Mouse (Mus musculus) heart, embryonic 12.5 days (tissue): Measurements from ENCODE around the gene Hist1h3g. TPM values are rescaled to one million over a fixed set of nuclear protein-coding genes. Genes with fewer than 3 reads are reported as not detected.
A peak's percentile ranks its signal among the peaks of the same experiment; 100 is the strongest.
"Not testable (repeated sequence)": the region's sequence is repeated elsewhere in the genome, so short reads cannot be mapped to it uniquely, and the experiment has no call there.

Experiments
- ATAC-seq: fragments of 200-750 bp; cut with Nextera tagmentation; 2 replicates; pipeline ENCODE4 v1.8.0; 2017; ENCODE audit warnings: moderate TSS enrichment, moderate library complexity; ENCODE audit not compliant: insufficient number of reproducible peaks, low FRiP score
- H3K27ac ChIP-seq: fragments of 300-500 bp; sonication (generic); 2 replicates; pipeline ENCODE4 v1.5.1; 2016; ENCODE audit warnings: mild to moderate bottlenecking, moderate library complexity; ENCODE audit not compliant: poor library complexity, severe bottlenecking
- H3K27me3 ChIP-seq: fragments of 300-500 bp; sonication (generic); replicated peaks from 2 replicates; pipeline ENCODE4 v1.6.1; 2016; ENCODE audit warnings: mild to moderate bottlenecking, moderate library complexity
- H3K36me3 ChIP-seq: fragments of 300-500 bp; sonication (generic); 2 replicates; pipeline ENCODE4 v1.6.1; 2016; ENCODE audit warnings: mild to moderate bottlenecking, moderate library complexity
- H3K4me1 ChIP-seq: fragments of 300-500 bp; sonication (generic); replicated peaks from 2 replicates; pipeline ENCODE4 v1.6.1; 2016; ENCODE audit warnings: mild to moderate bottlenecking
- H3K4me2 ChIP-seq: fragments of 300-500 bp; sonication (generic); 2 replicates; pipeline ENCODE4 v1.6.1; 2016; ENCODE audit warnings: mild to moderate bottlenecking, moderate library complexity
- H3K4me3 ChIP-seq: fragments of 300-500 bp; sonication (generic); 2 replicates; pipeline ENCODE4 v1.5.1; 2016; ENCODE audit warnings: mild to moderate bottlenecking
- H3K9ac ChIP-seq: fragments of 300-500 bp; sonication (generic); 2 replicates; pipeline ENCODE4 v1.6.1; 2016; ENCODE audit warnings: mild to moderate bottlenecking, moderate library complexity
- H3K9me3 ChIP-seq: fragments of 300-500 bp; sonication (generic); replicated peaks from 2 replicates; pipeline ENCODE4 v1.6.1; 2016; ENCODE audit warnings: mild to moderate bottlenecking, moderate library complexity
- WGBS: fragments of 180-500 bp; shearing (Covaris S2); methylation state at CpG from one replicate; pipeline ENCODE4 v1.1.7; 2016; 5-methylcytosine and 5-hydroxymethylcytosine counted together
- polyA plus RNA-seq: library from polyadenylated mRNA; unstranded; fragments of >200 nt; fragmentation: Nextera tagmentation; extraction: Ambion mirVana; gene quantifications from 2 replicates; pipeline ENCODE4 v1.2.1, GENCODE M21; 2016

Gene Hist1h3g
- polyA plus RNA-seq, 1 experiment from 2014 or later, result 4.0 TPM

DNA sequence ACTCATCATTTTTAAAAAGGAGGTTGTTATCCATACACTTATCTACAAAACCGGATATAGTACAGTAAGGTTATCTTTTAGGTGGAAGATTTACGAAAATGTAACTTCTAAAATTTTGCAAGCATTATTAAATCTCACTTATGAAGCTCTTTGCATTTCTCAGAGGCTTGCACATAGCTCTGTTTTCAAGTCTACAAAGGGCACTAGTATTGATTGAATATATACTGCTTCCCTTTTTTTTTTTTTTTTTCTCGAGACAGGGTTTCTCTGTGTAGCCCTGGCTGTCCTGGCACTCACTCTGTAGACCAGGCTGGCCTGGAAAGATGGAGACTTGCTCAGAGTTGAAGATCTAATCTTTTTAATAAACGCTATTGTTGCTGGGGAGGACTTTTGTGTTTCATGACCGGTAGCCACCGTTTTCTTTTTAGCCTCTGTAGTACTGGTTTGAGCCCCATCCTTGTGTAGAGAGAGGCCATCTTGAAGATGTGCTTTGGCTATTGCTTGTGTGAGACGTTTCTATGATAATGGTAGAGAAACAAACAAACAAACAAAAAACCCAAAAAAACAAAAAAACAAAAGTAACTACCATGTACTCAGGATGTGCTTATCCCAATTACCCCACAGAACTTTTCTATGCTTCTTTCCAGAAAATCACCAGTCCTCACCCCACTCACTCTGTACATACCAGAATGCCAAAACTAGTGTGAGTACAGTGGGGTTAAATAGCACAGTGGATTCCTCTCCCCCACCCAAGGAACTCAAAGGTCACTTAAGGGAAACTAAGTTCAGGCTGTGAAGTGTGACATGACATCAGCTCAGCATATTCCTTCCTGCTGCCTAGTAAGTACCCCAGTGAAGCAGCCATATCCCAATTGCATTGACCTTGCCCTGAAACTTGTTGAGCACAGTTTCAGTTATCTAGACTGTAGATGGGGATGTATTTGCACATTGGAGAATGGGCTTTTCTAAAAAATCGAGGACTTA is 17.0 kb downstream of the Hist1h3g start:
- H3K4me1 ChIP-seq, result peaks cover 9% of the 10 kb centered on the region
- no peaks in the 10 kb centered on the region for H3K27me3 ChIP-seq
- no peak for ATAC-seq
- peak overlapping the region; percentile 87 for H3K27ac ChIP-seq
- H3K9me3 ChIP-seq, result no peaks in the 10 kb centered on the region
- H3K4me2 ChIP-seq, result peak overlapping the region; percentile 77
- 56% methylated on average over 8 of the region's 8 CpGs for WGBS
- H3K4me3 ChIP-seq, result peak overlapping the region; percentile 55; the same call in 1 of the 2 replicates
- peak overlapping the region; percentile 75; the same call in 1 of the 2 replicates for H3K9ac ChIP-seq
- H3K36me3 ChIP-seq, result no peaks in the 10 kb centered on the region

DNA sequence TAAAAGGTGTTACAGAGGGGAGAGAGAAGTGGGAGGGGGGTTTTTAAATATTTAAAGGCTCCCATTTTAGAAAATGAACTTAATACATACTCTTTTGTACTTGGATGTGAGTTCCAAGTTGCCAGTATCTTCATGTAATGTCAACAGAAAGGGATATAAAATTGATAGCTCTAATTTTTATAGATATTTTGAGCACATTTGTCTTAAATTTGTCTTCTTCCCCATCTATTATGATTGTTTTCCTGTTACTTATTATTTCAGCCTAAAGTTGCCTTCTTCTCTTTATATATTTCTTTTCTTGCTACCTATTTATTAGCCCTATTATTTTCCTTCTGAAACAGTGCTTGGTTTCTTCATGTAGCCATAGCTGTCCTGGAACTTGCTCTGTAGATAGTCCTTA is 17.7 kb downstream of the Hist1h3g start, which contains the start of gene Hist1h1d:
TSS of gene Hist1h1d (plus strand) at position 301 of the 400 bp plus-strand sequence.
- Histone ChIP-seq H3K27me3 (no peaks in the 10 kb centered on the region), H3K9me3 (no peaks in the 10 kb centered on the region), H3K36me3 (no peaks in the 10 kb centered on the region), H3K27ac (peak within 1 kb of the TSS; percentile 99), H3K9ac (no peak within 1 kb of the TSS), H3K4me2 (peak within 1 kb of the TSS; percentile 7; the same call in 1 of the 2 replicates), H3K4me3 (no peak within 1 kb of the TSS), H3K4me1 (peaks cover 9% of the 10 kb centered on the region)
- ATAC-seq, result no peak

DNA sequence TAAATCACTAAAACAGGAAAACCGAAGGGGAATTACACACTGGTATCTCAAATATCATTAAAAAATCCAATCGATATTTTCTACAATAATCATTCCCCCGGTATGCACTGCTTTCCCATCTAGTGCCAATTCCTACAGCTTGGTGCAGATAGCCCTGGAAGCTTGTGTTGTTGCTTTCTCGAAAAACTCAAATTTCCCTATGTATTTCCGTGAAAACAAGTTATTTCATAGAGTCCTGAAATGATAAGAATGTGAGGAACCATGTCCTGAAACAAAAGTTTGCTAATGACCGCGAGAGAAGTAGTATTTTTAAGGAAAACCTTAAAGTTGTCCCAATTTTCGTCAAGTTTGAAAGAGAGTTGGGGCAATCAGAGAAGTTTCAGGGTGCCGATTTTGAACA is 19.2 kb downstream of the Hist1h3g start:
- Histone ChIP-seq H3K4me3 (peak overlapping the region; percentile 71), H3K4me1 (peaks cover 9% of the 10 kb centered on the region), H3K27me3 (no peaks in the 10 kb centered on the region), H3K4me2 (peak overlapping the region; percentile 100), H3K9me3 (no peaks in the 10 kb centered on the region), H3K27ac (peak overlapping the region; percentile 99), H3K36me3 (no peaks in the 10 kb centered on the region), H3K9ac (peak overlapping the region; percentile 98)
- ATAC-seq, result no peak
- WGBS, result 25% methylated on average over 9 of the region's 9 CpGs

DNA sequence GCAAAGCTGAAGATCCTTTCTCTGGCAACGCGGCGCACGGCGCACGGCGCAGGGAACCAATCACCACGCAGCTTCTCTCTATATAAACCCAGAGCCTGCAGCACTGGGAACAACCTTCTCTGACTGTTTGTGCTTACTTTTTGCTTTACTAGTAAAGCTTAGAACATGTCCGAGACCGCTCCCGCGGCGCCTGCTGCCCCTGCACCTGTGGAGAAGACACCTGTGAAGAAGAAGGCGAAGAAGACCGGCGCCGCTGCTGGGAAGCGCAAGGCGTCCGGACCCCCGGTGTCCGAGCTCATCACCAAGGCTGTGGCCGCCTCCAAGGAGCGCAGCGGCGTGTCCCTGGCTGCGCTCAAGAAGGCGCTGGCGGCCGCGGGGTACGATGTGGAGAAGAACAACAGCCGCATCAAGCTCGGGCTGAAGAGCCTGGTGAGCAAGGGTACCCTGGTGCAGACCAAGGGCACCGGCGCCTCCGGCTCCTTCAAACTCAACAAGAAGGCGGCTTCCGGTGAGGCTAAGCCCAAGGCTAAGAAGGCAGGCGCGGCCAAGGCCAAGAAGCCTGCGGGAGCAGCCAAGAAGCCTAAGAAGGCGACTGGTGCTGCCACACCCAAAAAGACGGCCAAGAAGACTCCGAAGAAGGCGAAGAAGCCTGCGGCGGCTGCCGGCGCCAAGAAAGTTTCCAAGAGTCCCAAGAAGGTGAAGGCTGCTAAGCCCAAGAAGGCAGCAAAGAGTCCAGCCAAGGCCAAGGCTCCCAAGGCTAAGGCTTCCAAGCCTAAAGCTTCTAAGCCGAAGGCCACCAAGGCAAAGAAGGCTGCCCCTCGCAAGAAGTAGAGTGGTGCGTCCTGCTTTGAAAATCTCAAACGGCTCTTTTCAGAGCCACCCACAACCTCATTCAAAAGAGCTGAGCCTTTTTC is 20.0 kb downstream of the Hist1h3g start:
- under 1% methylated on average over 54 of the region's 54 CpGs for WGBS
- H3K4me3 ChIP-seq, result peak overlapping the region; percentile 71
- ATAC-seq, result peak; percentile 86
- peak overlapping the region; percentile 99 for H3K27ac ChIP-seq
- no peaks in the 10 kb centered on the region for H3K9me3 ChIP-seq
- peaks cover 9% of the 10 kb centered on the region for H3K4me1 ChIP-seq
- H3K9ac ChIP-seq, result peak overlapping the region; percentile 98
- no peaks in the 10 kb centered on the region for H3K36me3 ChIP-seq
- H3K4me2 ChIP-seq, result peak overlapping the region; percentile 100
- H3K27me3 ChIP-seq, result no peaks in the 10 kb centered on the region

DNA sequence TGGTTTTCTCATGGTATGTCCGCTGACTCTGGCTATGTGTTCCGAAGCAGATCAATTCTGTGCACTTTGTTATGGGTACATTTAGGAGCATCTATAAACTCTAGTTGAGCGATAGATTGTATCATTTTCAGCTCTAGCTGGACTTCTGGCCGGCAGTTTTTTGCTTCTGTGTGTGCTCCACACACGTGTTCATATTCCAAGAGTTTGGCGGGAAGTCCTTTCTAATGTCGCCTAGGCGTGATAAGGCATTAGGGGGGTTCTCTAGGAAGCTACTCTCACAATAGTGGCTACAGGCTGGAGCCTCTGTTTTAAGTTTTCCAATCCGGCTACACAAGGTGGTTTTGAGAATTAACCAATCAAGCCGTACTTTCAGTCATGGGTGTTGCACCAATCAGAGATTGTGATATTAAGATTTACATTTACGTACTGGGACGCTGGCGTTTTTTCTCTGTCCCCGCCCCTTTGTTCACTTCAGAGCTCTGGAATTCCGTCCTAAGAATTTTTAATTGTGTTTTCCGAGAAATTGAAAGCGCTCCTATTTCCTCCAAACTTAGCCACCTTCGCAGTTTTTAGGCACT is 20.7 kb downstream of the Hist1h3g start:
- peak overlapping the region; percentile 71 for H3K4me3 ChIP-seq
- H3K27ac ChIP-seq, result peak overlapping the region; percentile 99
- H3K4me1 ChIP-seq, result peaks cover 5% of the 10 kb centered on the region; the same call in 1 of the 2 replicates
- ATAC-seq, result peak; percentile 69
- H3K9ac ChIP-seq, result peak overlapping the region; percentile 98
- under 1% methylated on average over 18 of the region's 18 CpGs for WGBS
- H3K4me2 ChIP-seq, result peak overlapping the region; percentile 100
- no peaks in the 10 kb centered on the region for H3K9me3 ChIP-seq
- H3K27me3 ChIP-seq, result no peaks in the 10 kb centered on the region
- H3K36me3 ChIP-seq, result no peaks in the 10 kb centered on the region

DNA sequence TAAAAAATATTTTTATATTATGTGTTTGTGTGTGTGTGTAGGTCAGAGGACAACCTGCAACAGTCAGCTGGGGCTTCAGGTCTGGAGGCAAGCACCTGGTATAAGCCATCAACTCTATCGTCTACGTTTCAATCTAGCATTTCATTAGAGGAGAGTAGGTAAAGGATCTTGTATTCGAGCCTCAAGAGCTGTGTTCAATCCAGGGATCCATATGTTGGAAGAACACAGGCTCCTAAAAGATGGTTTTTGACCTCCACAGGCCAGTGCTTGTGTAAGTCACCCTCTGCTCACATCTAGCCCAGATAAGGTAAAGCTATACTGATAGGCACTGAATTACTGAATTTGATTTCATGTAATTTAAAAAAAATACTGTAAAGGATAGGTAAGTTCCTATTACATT is 21.7 kb downstream of the Hist1h3g start:
- H3K27me3 ChIP-seq, result no peaks in the 10 kb centered on the region
- no peaks in the 10 kb centered on the region for H3K36me3 ChIP-seq
- no peaks in the 10 kb centered on the region for H3K9me3 ChIP-seq
- no peak for ATAC-seq
- no peak overlapping the region for H3K4me3 ChIP-seq
- 71% methylated on average over 3 of the region's 3 CpGs for WGBS
- peaks cover 5% of the 10 kb centered on the region; the same call in 1 of the 2 replicates for H3K4me1 ChIP-seq
- no peak overlapping the region for H3K9ac ChIP-seq
- peak overlapping the region; percentile 34; the same call in 1 of the 2 replicates for H3K4me2 ChIP-seq
- peak overlapping the region; percentile 43; the same call in 1 of the 2 replicates for H3K27ac ChIP-seq

DNA sequence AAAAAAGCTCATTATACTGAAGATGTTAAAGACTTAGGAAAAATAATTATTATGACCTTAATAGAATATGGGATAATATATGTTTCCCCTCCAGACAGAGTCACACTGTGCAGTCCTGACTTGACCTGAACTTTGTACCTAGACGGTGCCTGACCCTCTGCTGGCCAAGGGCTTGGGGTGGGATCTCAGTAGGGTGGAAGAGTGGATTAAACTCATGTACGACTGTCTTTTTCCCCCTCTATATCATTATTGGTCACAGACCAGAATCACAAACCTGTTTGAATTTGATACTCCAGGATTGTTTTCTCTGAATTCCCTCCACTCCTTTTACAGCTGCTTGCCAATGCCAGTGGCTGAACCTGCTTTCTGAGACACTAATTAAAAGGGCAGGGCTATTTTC is 25.5 kb downstream of the Hist1h3g start:
- H3K4me1 ChIP-seq, H3K27me3 ChIP-seq, H3K9me3 ChIP-seq, H3K9ac ChIP-seq, H3K36me3 ChIP-seq, ATAC-seq, H3K4me3 ChIP-seq: not testable (repeated sequence)
- WGBS, result 38% methylated on average over 2 of the region's 2 CpGs
- Histone ChIP-seq H3K27ac (peak overlapping the region; percentile 38; the same call in 1 of the 2 replicates), H3K4me2 (peak overlapping the region; percentile 40)

DNA sequence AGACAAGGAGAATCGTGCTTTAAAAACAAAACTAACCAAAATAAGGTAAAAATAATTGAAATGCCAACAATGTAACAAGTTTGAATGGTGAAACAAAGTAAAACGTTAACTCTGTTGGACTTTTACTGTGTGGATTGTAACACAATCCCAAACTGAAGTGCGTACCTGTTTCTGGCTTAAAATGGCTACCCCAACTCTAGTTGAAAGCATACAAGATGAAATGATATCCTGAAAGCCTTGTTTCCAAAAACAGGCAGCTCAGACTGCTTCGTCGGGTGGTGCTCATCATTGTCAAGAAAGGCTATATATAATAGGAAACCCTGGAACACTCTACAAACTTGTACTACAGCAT is 26.3 kb downstream of the Hist1h3g start:
- not testable (repeated sequence) for ATAC-seq
- H3K4me2 ChIP-seq, result peak overlapping the region; percentile 78

DNA sequence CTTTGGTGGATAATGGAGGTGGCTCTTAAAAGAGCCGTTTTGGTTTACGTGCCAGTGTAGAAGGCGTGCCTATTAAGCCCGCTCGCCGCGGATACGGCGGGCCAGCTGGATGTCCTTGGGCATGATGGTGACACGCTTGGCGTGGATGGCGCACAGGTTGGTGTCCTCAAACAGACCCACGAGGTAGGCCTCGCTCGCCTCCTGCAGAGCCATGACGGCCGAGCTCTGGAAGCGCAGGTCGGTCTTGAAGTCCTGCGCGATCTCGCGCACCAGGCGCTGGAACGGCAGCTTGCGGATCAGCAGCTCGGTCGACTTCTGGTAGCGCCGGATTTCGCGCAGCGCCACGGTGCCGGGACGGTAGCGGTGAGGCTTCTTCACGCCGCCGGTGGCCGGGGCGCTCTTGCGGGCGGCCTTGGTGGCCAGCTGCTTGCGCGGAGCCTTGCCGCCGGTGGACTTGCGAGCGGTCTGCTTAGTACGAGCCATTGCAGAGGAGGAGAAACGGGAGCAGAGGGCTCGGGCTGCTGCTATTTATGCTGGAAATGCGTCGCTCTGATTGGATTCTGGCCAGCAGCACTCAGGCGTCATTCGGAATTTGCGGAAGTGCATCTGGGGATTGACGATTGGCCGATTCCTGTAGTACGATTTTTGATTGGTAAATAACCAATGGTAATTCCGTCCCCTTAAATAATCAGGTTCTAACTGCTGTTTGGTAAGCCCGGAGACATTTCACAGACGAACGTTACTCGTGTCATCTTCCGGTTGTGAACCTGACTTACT is 26.8 kb downstream of the Hist1h3g start, which contains the start of gene Hist1h3e:
TSS of gene Hist1h3e (minus strand) at position 487 of the 777 bp plus-strand sequence.
- ATAC-seq, result peak; percentile 93
- H3K27me3 ChIP-seq, H3K9me3 ChIP-seq, H3K4me1 ChIP-seq, H3K36me3 ChIP-seq: not testable (repeated sequence)
- Histone ChIP-seq H3K4me2 (peak within 1 kb of the TSS; percentile 78), H3K9ac (peak within 1 kb of the TSS; percentile 73), H3K4me3 (peak within 1 kb of the TSS; percentile 52), H3K27ac (peak within 1 kb of the TSS; percentile 98)
- under 1% methylated on average over 67 of the region's 67 CpGs for WGBS

More for the DNA sequence above, 26.3 kb downstream of the Hist1h3g start:
- H3K27me3 ChIP-seq, H3K4me1 ChIP-seq, H3K36me3 ChIP-seq, H3K9me3 ChIP-seq: not testable (repeated sequence)
- Histone ChIP-seq H3K4me3 (peak overlapping the region; percentile 52), H3K27ac (peak overlapping the region; percentile 98), H3K9ac (peak overlapping the region; percentile 73)
- 0% methylated on average over 2 of the region's 5 CpGs for WGBS
